Mouse (Mus musculus): ENCODE results near the gene Myo18a. TPM values are rescaled to one million over a fixed set of nuclear protein-coding genes. Genes with fewer than 3 reads are reported as not detected.

Myo18a gene
- polyA plus RNA-seq, 1 experiment from 2014 or later = 29.9 TPM

GRCm38 (mm10) chr11:77860947-77861346 lies 97.9 kb downstream of the Myo18a start:
- no peak overlapping the region for H3K9ac ChIP-seq
- no peaks in the 10 kb centered on the region for H3K27me3 ChIP-seq (replicated peaks)
- peaks cover 9% of the 10 kb centered on the region; the same call in 1 of the 2 replicates for H3K36me3 ChIP-seq
- H3K9me3 ChIP-seq = no peaks in the 10 kb centered on the region
- 80% methylated on average over 9 of the region's 9 CpGs for WGBS
- H3K4me1 ChIP-seq = no peaks in the 10 kb centered on the region
- no peak for ATAC-seq (ENCODE audit: insufficient read depth, low FRiP score, low read depth)
- no peak overlapping the region for H3K4me2 ChIP-seq
- H3K27ac ChIP-seq = no peak overlapping the region
- no peak overlapping the region for H3K4me3 ChIP-seq (replicated peaks)

DNA sequence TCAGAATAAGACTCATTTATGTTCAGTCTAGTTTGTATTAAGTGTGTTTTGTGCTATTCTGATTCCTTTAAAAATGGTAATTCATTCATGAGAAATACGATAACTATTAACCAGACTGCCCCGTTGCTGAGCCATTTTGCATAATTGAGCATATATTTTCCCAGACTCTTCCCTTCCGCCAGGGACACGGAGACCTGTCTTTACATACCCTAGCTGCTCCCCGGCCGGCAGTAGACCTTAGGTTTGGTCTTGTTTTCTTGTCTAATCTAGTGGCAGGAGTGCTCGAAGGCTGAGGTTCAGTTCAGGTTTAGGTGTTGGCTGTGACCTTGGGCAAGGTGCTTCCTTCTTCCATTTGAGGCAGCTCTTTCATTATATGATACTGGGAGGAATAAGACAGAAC lies 99.8 kb downstream of the Myo18a start:
- Histone ChIP-seq H3K9me3 (no peaks in the 10 kb centered on the region), H3K9ac (no peak overlapping the region), H3K36me3 (peaks cover 9% of the 10 kb centered on the region; the same call in 1 of the 2 replicates), H3K4me1 (peaks cover 7% of the 10 kb centered on the region; the same call in 1 of the 2 replicates), H3K4me3 (replicated peaks) (no peak overlapping the region), H3K27me3 (replicated peaks) (no peaks in the 10 kb centered on the region), H3K4me2 (no peak overlapping the region), H3K27ac (no peak overlapping the region)
- no peak for ATAC-seq (ENCODE audit: insufficient read depth, low FRiP score, low read depth)
- WGBS = 85% methylated on average over 7 of the region's 7 CpGs

GRCm38 (mm10) chr11:77864771-77865170 lies 101.7 kb downstream of the Myo18a start:
- H3K4me3 ChIP-seq (replicated peaks) = no peak overlapping the region
- H3K9ac ChIP-seq = no peak overlapping the region
- 69% methylated on average over 12 of the region's 12 CpGs for WGBS
- no peak overlapping the region for H3K27ac ChIP-seq
- H3K9me3 ChIP-seq = no peaks in the 10 kb centered on the region
- peaks cover 12% of the 10 kb centered on the region; the same call in 1 of the 2 replicates for H3K4me1 ChIP-seq
- H3K27me3 ChIP-seq (replicated peaks) = no peaks in the 10 kb centered on the region
- no peak for ATAC-seq (ENCODE audit: insufficient read depth, low FRiP score, low read depth)
- peaks cover 5% of the 10 kb centered on the region; the same call in 1 of the 2 replicates for H3K36me3 ChIP-seq
- H3K4me2 ChIP-seq = no peak overlapping the region

GRCm38 (mm10) chr11:77867419-77868083 lies 104.5 kb downstream of the Myo18a start:
- peaks cover 5% of the 10 kb centered on the region; the same call in 1 of the 2 replicates for H3K36me3 ChIP-seq
- no peak overlapping the region for H3K4me2 ChIP-seq
- H3K9me3 ChIP-seq = no peaks in the 10 kb centered on the region
- H3K4me3 ChIP-seq (replicated peaks) = no peak overlapping the region
- H3K4me1 ChIP-seq = peaks cover 21% of the 10 kb centered on the region
- no peak for ATAC-seq (ENCODE audit: insufficient read depth, low FRiP score, low read depth)
- no peaks in the 10 kb centered on the region for H3K27me3 ChIP-seq (replicated peaks)
- H3K9ac ChIP-seq = no peak overlapping the region
- no peak overlapping the region for H3K27ac ChIP-seq
- 29% methylated on average over 11 of the region's 12 CpGs for WGBS

GRCm38 (mm10) chr11:77871436-77871835 lies 108.4 kb downstream of the Myo18a start:
- Histone ChIP-seq H3K27ac (no peak overlapping the region), H3K9ac (no peak overlapping the region), H3K4me3 (replicated peaks) (no peak overlapping the region), H3K36me3 (no peaks in the 10 kb centered on the region), H3K9me3 (no peaks in the 10 kb centered on the region), H3K4me2 (no peak overlapping the region), H3K4me1 (peaks cover 25% of the 10 kb centered on the region), H3K27me3 (replicated peaks) (no peaks in the 10 kb centered on the region)
- ATAC-seq (ENCODE audit: insufficient read depth, low FRiP score, low read depth) = no peak
- 42% methylated on average over 4 of the region's 4 CpGs for WGBS

DNA sequence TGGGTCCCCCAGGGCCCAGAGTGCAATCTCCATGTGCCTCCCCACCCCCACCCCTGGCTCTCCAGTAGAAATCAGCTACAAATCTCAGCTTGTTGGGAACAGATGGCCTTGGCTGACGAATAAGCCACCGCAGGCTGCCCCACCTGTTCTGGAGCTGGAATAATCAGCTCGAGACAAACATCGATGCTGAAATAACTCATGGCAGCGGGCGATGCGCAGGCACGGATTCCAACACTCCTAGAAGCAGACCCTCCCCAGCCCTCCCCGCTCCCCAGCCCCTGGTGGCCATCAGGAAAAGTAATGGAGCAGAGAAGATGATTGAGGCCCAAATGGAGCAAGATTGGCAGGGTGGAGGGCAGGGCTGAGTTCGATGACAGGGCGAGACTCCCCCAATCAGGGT lies 109.2 kb downstream of the Myo18a start:
- H3K4me1 ChIP-seq = peaks cover 30% of the 10 kb centered on the region
- no peak overlapping the region for H3K27ac ChIP-seq
- no peak overlapping the region for H3K9ac ChIP-seq
- WGBS = 4% methylated on average over 11 of the region's 11 CpGs
- no peaks in the 10 kb centered on the region for H3K27me3 ChIP-seq (replicated peaks)
- H3K4me2 ChIP-seq = peak overlapping the region; percentile 19
- H3K36me3 ChIP-seq = no peaks in the 10 kb centered on the region
- H3K9me3 ChIP-seq = no peaks in the 10 kb centered on the region
- no peak for ATAC-seq (ENCODE audit: insufficient read depth, low FRiP score, low read depth)
- H3K4me3 ChIP-seq (replicated peaks) = no peak overlapping the region

GRCm38 (mm10) chr11:77872685-77873084 lies 109.6 kb downstream of the Myo18a start:
- no peaks in the 10 kb centered on the region for H3K9me3 ChIP-seq
- no peaks in the 10 kb centered on the region for H3K27me3 ChIP-seq (replicated peaks)
- H3K4me1 ChIP-seq = peaks cover 27% of the 10 kb centered on the region
- no peak overlapping the region for H3K27ac ChIP-seq
- 7% methylated on average over 7 of the region's 7 CpGs for WGBS
- peak overlapping the region; percentile 19 for H3K4me2 ChIP-seq
- no peak overlapping the region for H3K4me3 ChIP-seq (replicated peaks)
- no peak for ATAC-seq (ENCODE audit: insufficient read depth, low FRiP score, low read depth)
- H3K36me3 ChIP-seq = no peaks in the 10 kb centered on the region
- no peak overlapping the region for H3K9ac ChIP-seq

DNA sequence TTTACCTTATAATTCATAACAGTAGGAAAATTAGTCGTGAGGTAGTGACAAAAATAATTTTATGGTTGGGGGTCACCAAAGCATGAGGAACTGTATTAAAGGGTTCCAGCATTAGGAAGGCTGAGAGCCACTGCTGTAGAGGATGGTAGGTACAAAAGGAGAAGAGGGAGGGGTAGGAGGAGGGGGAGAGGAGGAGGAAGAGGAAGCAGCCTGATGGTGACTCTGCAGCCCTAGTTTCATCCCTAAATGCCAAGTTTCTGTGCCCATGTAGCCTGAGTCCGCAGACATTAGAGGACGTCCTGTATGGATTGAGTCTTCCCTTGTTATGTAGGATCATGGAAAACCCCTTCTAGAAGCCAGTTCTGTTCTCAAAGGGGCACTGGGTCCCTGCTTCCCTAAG lies 110.1 kb downstream of the Myo18a start:
- Histone ChIP-seq H3K4me1 (peaks cover 24% of the 10 kb centered on the region), H3K4me2 (no peak overlapping the region), H3K36me3 (no peaks in the 10 kb centered on the region), H3K9ac (no peak overlapping the region), H3K27me3 (replicated peaks) (no peaks in the 10 kb centered on the region), H3K27ac (no peak overlapping the region), H3K4me3 (replicated peaks) (no peak overlapping the region), H3K9me3 (no peaks in the 10 kb centered on the region)
- ATAC-seq (ENCODE audit: insufficient read depth, low FRiP score, low read depth) = no peak
- 42% methylated on average over 3 of the region's 3 CpGs for WGBS

DNA sequence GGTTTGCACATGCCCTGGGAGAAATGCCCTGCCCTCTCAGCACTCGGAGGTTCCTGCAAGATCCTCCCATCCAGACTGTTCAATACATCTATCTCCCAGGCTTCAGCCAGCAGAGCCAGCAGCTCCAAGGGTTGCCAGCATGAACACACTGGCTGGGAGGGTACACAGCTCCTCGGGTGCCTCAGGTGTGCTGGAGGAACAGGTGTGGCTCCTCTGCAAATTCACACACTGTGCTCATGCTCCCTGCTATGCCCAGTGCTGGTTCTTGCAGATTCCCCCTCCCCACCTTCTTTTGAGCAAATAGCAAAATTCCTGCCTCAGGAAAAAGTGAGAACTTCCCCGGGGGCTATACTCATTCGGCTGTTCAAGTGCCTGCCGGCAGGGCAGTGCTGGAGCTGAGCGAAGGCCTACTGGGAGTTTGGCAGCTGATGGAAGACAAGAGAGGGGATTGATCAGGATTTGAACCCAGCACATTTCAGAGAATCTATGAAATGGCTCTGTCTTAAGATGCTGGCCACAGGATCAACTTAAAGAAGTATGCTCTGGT lies 111.7 kb downstream of the Myo18a start:
- Histone ChIP-seq H3K4me3 (replicated peaks) (no peak overlapping the region), H3K9me3 (no peaks in the 10 kb centered on the region), H3K4me1 (peaks cover 21% of the 10 kb centered on the region), H3K4me2 (no peak overlapping the region), H3K9ac (no peak overlapping the region), H3K27ac (no peak overlapping the region), H3K36me3 (no peaks in the 10 kb centered on the region), H3K27me3 (replicated peaks) (no peaks in the 10 kb centered on the region)
- WGBS = 51% methylated on average over 6 of the region's 6 CpGs
- peak; percentile 65; the same call in 1 of the 2 replicates for ATAC-seq (ENCODE audit: insufficient read depth, low FRiP score, low read depth)

DNA sequence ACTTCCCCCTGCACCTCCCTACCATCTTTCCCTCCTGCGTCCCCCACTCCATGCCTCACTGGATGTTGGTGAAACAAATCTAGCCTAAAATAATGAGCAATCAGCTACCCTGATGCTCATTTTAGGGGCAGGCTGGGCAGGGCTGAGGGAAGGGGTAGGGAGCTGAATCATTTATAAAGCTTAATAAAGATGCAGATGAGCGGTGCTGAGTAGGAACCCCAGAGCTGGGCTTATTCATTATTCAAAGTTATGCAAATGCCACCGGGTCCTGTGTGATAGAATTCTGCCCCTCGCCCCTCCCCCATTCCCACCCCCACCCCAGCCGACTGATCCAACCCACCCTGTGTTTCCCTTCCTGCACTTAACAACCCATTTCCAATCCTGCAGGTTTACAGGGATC lies 112.2 kb downstream of the Myo18a start:
- H3K36me3 ChIP-seq = no peaks in the 10 kb centered on the region
- H3K4me3 ChIP-seq (replicated peaks) = no peak overlapping the region
- H3K27ac ChIP-seq = no peak overlapping the region
- H3K9ac ChIP-seq = no peak overlapping the region
- no peak overlapping the region for H3K4me2 ChIP-seq
- ATAC-seq (ENCODE audit: insufficient read depth, low FRiP score, low read depth) = no peak
- H3K9me3 ChIP-seq = no peaks in the 10 kb centered on the region
- 70% methylated on average over 5 of the region's 5 CpGs for WGBS
- H3K27me3 ChIP-seq (replicated peaks) = no peaks in the 10 kb centered on the region
- peaks cover 21% of the 10 kb centered on the region for H3K4me1 ChIP-seq

DNA sequence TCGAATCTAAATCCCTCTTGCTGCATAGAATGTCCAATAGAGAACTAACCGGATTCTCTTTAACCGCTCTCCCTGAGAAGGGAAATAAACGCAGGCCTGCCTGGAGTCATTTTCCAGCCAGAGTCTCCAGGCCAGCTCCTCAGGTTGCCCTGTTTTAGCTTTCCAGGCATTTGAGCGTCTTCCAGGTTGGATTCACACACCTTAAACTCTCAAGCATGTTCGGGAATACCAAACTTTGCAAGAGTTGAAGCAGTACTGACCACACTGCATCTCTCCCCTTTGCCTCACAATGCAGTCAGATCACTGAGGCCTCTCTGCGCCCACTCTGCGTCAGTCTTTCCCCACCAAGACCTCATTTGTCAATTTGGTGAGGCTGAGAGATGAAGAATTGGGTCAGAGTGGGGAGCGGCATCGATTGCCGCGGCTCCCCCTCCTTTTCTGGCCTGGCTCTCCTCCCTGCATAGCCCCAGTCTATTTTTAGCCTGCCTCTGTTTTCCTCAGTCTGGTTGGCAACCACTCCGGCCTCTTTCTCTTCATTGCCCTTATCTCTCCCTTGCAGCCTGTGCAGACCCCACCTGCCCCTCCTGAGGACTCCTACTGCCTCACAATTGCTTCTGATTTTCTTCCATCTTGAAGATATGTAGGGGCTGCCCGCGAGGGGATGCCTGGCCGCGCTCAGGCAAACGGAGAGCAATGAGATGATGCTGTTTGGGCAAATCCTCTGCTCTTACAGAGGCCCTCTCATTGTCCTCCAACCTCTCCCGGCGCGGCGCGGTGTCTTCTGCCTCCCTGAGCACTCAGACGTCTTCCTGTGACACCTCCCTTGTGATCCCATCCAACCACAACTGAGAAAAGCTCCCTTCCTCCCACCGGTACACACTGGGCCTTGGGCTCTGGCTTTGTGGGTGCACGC lies 113.1 kb downstream of the Myo18a start:
- H3K9me3 ChIP-seq = no peaks in the 10 kb centered on the region
- H3K4me1 ChIP-seq = peaks cover 21% of the 10 kb centered on the region
- no peak overlapping the region for H3K9ac ChIP-seq
- no peak overlapping the region for H3K4me3 ChIP-seq (replicated peaks)
- no peak for ATAC-seq (ENCODE audit: insufficient read depth, low FRiP score, low read depth)
- H3K36me3 ChIP-seq = no peaks in the 10 kb centered on the region
- no peaks in the 10 kb centered on the region for H3K27me3 ChIP-seq (replicated peaks)
- WGBS = 56% methylated on average over 26 of the region's 26 CpGs
- no peak overlapping the region for H3K4me2 ChIP-seq
- H3K27ac ChIP-seq = peak overlapping the region; percentile 40; the same call in 1 of the 2 replicates

GRCm38 (mm10) chr11:77876760-77877148 lies 113.7 kb downstream of the Myo18a start:
- peaks cover 17% of the 10 kb centered on the region for H3K4me1 ChIP-seq
- no peaks in the 10 kb centered on the region for H3K27me3 ChIP-seq (replicated peaks)
- H3K9ac ChIP-seq = no peak overlapping the region
- no peak overlapping the region; the same call in 1 of the 2 replicates for H3K27ac ChIP-seq
- no peaks in the 10 kb centered on the region for H3K36me3 ChIP-seq
- H3K4me3 ChIP-seq (replicated peaks) = no peak overlapping the region
- H3K4me2 ChIP-seq = no peak overlapping the region
- WGBS = 42% methylated on average over 11 of the region's 11 CpGs
- ATAC-seq (ENCODE audit: insufficient read depth, low FRiP score, low read depth) = no peak; the same call in 1 of the 2 replicates
- no peaks in the 10 kb centered on the region for H3K9me3 ChIP-seq
